Mouse (Mus musculus) stomach, postnatal 0 days (tissue): ENCODE data around the gene Pik3r3.

Source experiments
- CTCF ChIP-seq: IDR thresholded peaks from 2 replicates; pipeline ENCODE4 v1.5.1; 2016; ENCODE audit warnings: antibody characterized with exemption, low read depth, mild to moderate bottlenecking, moderate library complexity
- EP300 ChIP-seq: optimal IDR thresholded peaks from 2 replicates; pipeline ENCODE3; 2016; ENCODE audit warnings: antibody characterized with exemption

- no peak for TF ChIP-seq EP300
- TF ChIP-seq CTCF: no peak
These were observed 44.3 kb upstream of the Pik3r3 start for GRCm38 (mm10) chr4:116177140-116177539.
